Mouse (Mus musculus) embryonic facial prominence, embryonic 15.5 days (tissue): ENCODE results near the gene Gm9918. TPM values are rescaled to one million over a fixed set of nuclear protein-coding genes. Genes with fewer than 3 reads are reported as not detected.
"Not testable (repeated sequence)": the region's sequence is repeated elsewhere in the genome, so short reads cannot be mapped to it uniquely, and the experiment has no call there.

Experiments
- ATAC-seq: fragments of 200-750 bp; cut with Nextera tagmentation; 2 replicates; pipeline ENCODE4 v1.8.0; 2017; ENCODE audit warnings: low read depth, moderate TSS enrichment; ENCODE audit not compliant: insufficient number of reproducible peaks, low FRiP score, low TSS enrichment
- H3K27ac ChIP-seq: fragments of 300-500 bp; sonication (generic); replicated peaks from 2 replicates; pipeline ENCODE4 v1.5.1; 2015; ENCODE audit warnings: mild to moderate bottlenecking, inconsistent platforms
- H3K27me3 ChIP-seq: fragments of 300-500 bp; sonication (generic); 2 replicates; pipeline ENCODE4 v1.6.1; 2015; ENCODE audit warnings: inconsistent platforms
- H3K36me3 ChIP-seq: fragments of 300-500 bp; sonication (generic); 2 replicates; pipeline ENCODE4 v1.6.1; 2015; ENCODE audit warnings: mild to moderate bottlenecking, inconsistent platforms
- H3K4me1 ChIP-seq: fragments of 300-500 bp; sonication (generic); 2 replicates; pipeline ENCODE4 v1.6.1; 2015; ENCODE audit warnings: inconsistent platforms
- H3K4me2 ChIP-seq: fragments of 300-500 bp; sonication (generic); replicated peaks from 2 replicates; pipeline ENCODE4 v1.6.1; 2015; ENCODE audit warnings: mild to moderate bottlenecking, inconsistent platforms
- H3K4me3 ChIP-seq: fragments of 300-500 bp; sonication (generic); replicated peaks from 2 replicates; pipeline ENCODE4 v1.5.1; 2015; ENCODE audit warnings: mild to moderate bottlenecking, inconsistent platforms
- H3K9ac ChIP-seq: fragments of 300-500 bp; sonication (generic); 2 replicates; pipeline ENCODE4 v1.6.1; 2015; ENCODE audit warnings: inconsistent platforms
- H3K9me3 ChIP-seq: fragments of 300-500 bp; sonication (generic); replicated peaks from 2 replicates; pipeline ENCODE4 v1.6.1; 2016; ENCODE audit warnings: inconsistent platforms
- WGBS: fragments of 180-500 bp; shearing (Covaris S2); methylation state at CpG from one replicate; pipeline ENCODE4 v1.1.7; 2015; 5-methylcytosine and 5-hydroxymethylcytosine counted together
- polyA plus RNA-seq: library from polyadenylated mRNA; unstranded; fragments of >200 nt; fragmentation: Nextera tagmentation; extraction: Ambion mirVana; gene quantifications from 2 replicates; pipeline ENCODE4 v1.2.1, GENCODE M21; 2015

Gm9918 gene
- polyA plus RNA-seq: 1.6 and 1.7 TPM in 2 replicates

- H3K27me3 ChIP-seq: no peaks in the 10 kb centered on the region
- no peaks in the 10 kb centered on the region for H3K9me3 ChIP-seq
- peak within 1 kb of the TSS; percentile 58 for H3K4me2 ChIP-seq
- peak within 1 kb of the TSS; percentile 34; the same call in 1 of the 2 replicates for H3K27ac ChIP-seq
- WGBS: 9% methylated on average over 18 of the region's 21 CpGs
- peaks cover 15% of the 10 kb centered on the region for H3K4me1 ChIP-seq
- peak within 1 kb of the TSS; percentile 34 for H3K4me3 ChIP-seq
- ATAC-seq: peak; percentile 58; the same call in 1 of the 2 replicates
- no peak within 1 kb of the TSS for H3K9ac ChIP-seq
- H3K36me3 ChIP-seq: no peaks in the 10 kb centered on the region
Measured at GRCm38 (mm10) chr15:102270274-102270960, at the start of gene Gm9918. TSS of gene Gm9918 (plus strand) at chr15:102270563.

- H3K27me3 ChIP-seq: no peaks in the 10 kb centered on the region
- WGBS: 48% methylated on average over 10 of the region's 10 CpGs
- H3K36me3 ChIP-seq: no peaks in the 10 kb centered on the region
- H3K4me2 ChIP-seq: no peak overlapping the region
- H3K4me1 ChIP-seq: peaks cover 18% of the 10 kb centered on the region
- H3K4me3 ChIP-seq: no peak overlapping the region
- no peak overlapping the region for H3K27ac ChIP-seq
- no peaks in the 10 kb centered on the region for H3K9me3 ChIP-seq
- no peak overlapping the region for H3K9ac ChIP-seq
- no peak for ATAC-seq
Measured at GRCm38 (mm10) chr15:102222386-102222785, 48.0 kb upstream of the Gm9918 start.

GRCm38 (mm10) chr15:102224186-102224991, 46.0 kb upstream of the Gm9918 start:
- ATAC-seq: peak; percentile 84
- H3K36me3 ChIP-seq: no peaks in the 10 kb centered on the region
- peaks cover 18% of the 10 kb centered on the region for H3K4me1 ChIP-seq
- H3K27me3 ChIP-seq: no peaks in the 10 kb centered on the region
- H3K4me3 ChIP-seq: peak overlapping the region; percentile 48
- no peaks in the 10 kb centered on the region for H3K9me3 ChIP-seq
- H3K27ac ChIP-seq: no peak overlapping the region
- 3% methylated on average over 43 of the region's 43 CpGs for WGBS
- peak overlapping the region; percentile 35; the same call in 1 of the 2 replicates for H3K9ac ChIP-seq
- H3K4me2 ChIP-seq: peak overlapping the region; percentile 90

GRCm38 (mm10) chr15:102224992-102225617, 45.3 kb upstream of the Gm9918 start:
- Histone ChIP-seq H3K4me1 (peaks cover 18% of the 10 kb centered on the region), H3K27me3 (no peaks in the 10 kb centered on the region), H3K4me3 (peak overlapping the region; percentile 48), H3K9me3 (no peaks in the 10 kb centered on the region), H3K36me3 (no peaks in the 10 kb centered on the region), H3K9ac (0 out of 2 replicates have a peak overlapping the region, but pooled peaks have one; percentile 35), H3K4me2 (peak overlapping the region; percentile 90), H3K27ac (no peak overlapping the region)
- no peak for ATAC-seq
- 13% methylated on average over 21 of the region's 21 CpGs for WGBS

- H3K4me3 ChIP-seq, H3K27ac ChIP-seq, H3K36me3 ChIP-seq, H3K27me3 ChIP-seq, H3K9ac ChIP-seq, H3K9me3 ChIP-seq, ATAC-seq, H3K4me2 ChIP-seq: not testable (repeated sequence)
- H3K4me1 ChIP-seq: peaks cover 18% of the 10 kb centered on the region
- 81% methylated on average over 6 of the region's 6 CpGs for WGBS
Measured at GRCm38 (mm10) chr15:102225619-102226018, 44.7 kb upstream of the Gm9918 start.

GRCm38 (mm10) chr15:102230408-102231321, 39.7 kb upstream of the Gm9918 start:
- Histone ChIP-seq H3K4me2 (no peak overlapping the region), H3K4me3 (no peak overlapping the region), H3K36me3 (peaks cover 20% of the 10 kb centered on the region), H3K9me3 (no peaks in the 10 kb centered on the region), H3K27me3 (no peaks in the 10 kb centered on the region), H3K9ac (no peak overlapping the region), H3K27ac (no peak overlapping the region; the same call in 1 of the 2 replicates), H3K4me1 (peaks cover 27% of the 10 kb centered on the region)
- 68% methylated on average over 17 of the region's 17 CpGs for WGBS
- ATAC-seq: 0 out of 2 replicates have a peak, but pooled peaks have one; percentile 22

GRCm38 (mm10) chr15:102231748-102232147, 38.6 kb upstream of the Gm9918 start, which contains the start of gene Itgb7:
TSS of gene Itgb7 (minus strand) at chr15:102231944.
- ATAC-seq: no peak

GRCm38 (mm10) chr15:102232764-102233163, 37.6 kb upstream of the Gm9918 start:
- Histone ChIP-seq H3K9ac (no peak overlapping the region), H3K9me3 (no peaks in the 10 kb centered on the region), H3K36me3 (peaks cover 39% of the 10 kb centered on the region), H3K4me3 (no peak overlapping the region), H3K27me3 (no peaks in the 10 kb centered on the region), H3K27ac (no peak overlapping the region; the same call in 1 of the 2 replicates), H3K4me2 (no peak overlapping the region), H3K4me1 (peaks cover 32% of the 10 kb centered on the region)
- no peak for ATAC-seq
- WGBS: 66% methylated on average over 7 of the region's 7 CpGs

More at GRCm38 (mm10) chr15:102231748-102232147, 38.6 kb upstream of the Gm9918 start, which contains the start of gene Itgb7:
- Histone ChIP-seq H3K4me1 (peaks cover 32% of the 10 kb centered on the region), H3K4me2 (no peak within 1 kb of the TSS), H3K27me3 (no peaks in the 10 kb centered on the region), H3K36me3 (peaks cover 30% of the 10 kb centered on the region), H3K9me3 (no peaks in the 10 kb centered on the region), H3K27ac (peak within 1 kb of the TSS; percentile 51), H3K9ac (no peak within 1 kb of the TSS), H3K4me3 (no peak within 1 kb of the TSS)
- WGBS: 39% methylated on average over 6 of the region's 6 CpGs

GRCm38 (mm10) chr15:102233896-102234295, 36.5 kb upstream of the Gm9918 start:
- Histone ChIP-seq H3K4me1 (peaks cover 32% of the 10 kb centered on the region), H3K27me3 (no peaks in the 10 kb centered on the region), H3K27ac (0 out of 2 replicates have a peak overlapping the region, but pooled peaks have one; percentile 59), H3K9ac (no peak overlapping the region), H3K4me2 (no peak overlapping the region), H3K4me3 (no peak overlapping the region), H3K9me3 (no peaks in the 10 kb centered on the region), H3K36me3 (peaks cover 49% of the 10 kb centered on the region)
- 10% methylated on average over 2 of the region's 2 CpGs for WGBS
- no peak for ATAC-seq

GRCm38 (mm10) chr15:102235371-102236027, 34.9 kb upstream of the Gm9918 start:
- peaks cover 63% of the 10 kb centered on the region for H3K36me3 ChIP-seq
- H3K9me3 ChIP-seq: no peaks in the 10 kb centered on the region
- no peak overlapping the region for H3K4me2 ChIP-seq
- H3K4me1 ChIP-seq: peaks cover 32% of the 10 kb centered on the region
- peak; percentile 63; the same call in 1 of the 2 replicates for ATAC-seq
- no peak overlapping the region for H3K4me3 ChIP-seq
- no peaks in the 10 kb centered on the region for H3K27me3 ChIP-seq
- WGBS: 30% methylated on average over 21 of the region's 21 CpGs
- peak overlapping the region; percentile 59 for H3K27ac ChIP-seq
- no peak overlapping the region for H3K9ac ChIP-seq
